Mouse (Mus musculus): Measurements from ENCODE around the gene Mob4.
"Not testable (repeated sequence)": the region's sequence is repeated elsewhere in the genome, so short reads cannot be mapped to it uniquely, and the experiment has no call there.

Gene Mob4

GRCm38 (mm10) chr1:55130943-55131401 lies at the start of gene Mob4:
TSS of gene Mob4 (plus strand) at chr1:55131231.
- peak; percentile 92 for DNase-seq (ENCODE audit: low spot score)

GRCm38 (mm10) chr1:55082106-55082505 lies 48.9 kb upstream of the Mob4 start:
- DNase-seq (ENCODE audit: low spot score): no peak

- DNase-seq (ENCODE audit: low spot score): no peak
These were observed 45.2 kb upstream of the Mob4 start for GRCm38 (mm10) chr1:55085781-55086366.

- DNase-seq (ENCODE audit: low spot score): peak; percentile 75
These were observed 44.1 kb upstream of the Mob4 start for GRCm38 (mm10) chr1:55086868-55087400.

GRCm38 (mm10) chr1:55087401-55087904 lies 43.6 kb upstream of the Mob4 start:
- no peak for DNase-seq (ENCODE audit: low spot score)

GRCm38 (mm10) chr1:55087932-55088610 lies 43.0 kb upstream of the Mob4 start, which contains the start of the genes Hspe1 and Hspd1:
TSS of gene Hspe1 (plus strand) at chr1:55088132.
TSS of gene Hspd1 (minus strand) at chr1:55088243.
- peak; percentile 99 for DNase-seq (ENCODE audit: low spot score)

GRCm38 (mm10) chr1:55088611-55089497 lies 42.2 kb upstream of the Mob4 start:
- DNase-seq (ENCODE audit: low spot score): no peak

GRCm38 (mm10) chr1:55089498-55090064 lies 41.5 kb upstream of the Mob4 start:
- no peak for DNase-seq (ENCODE audit: low spot score)

GRCm38 (mm10) chr1:55092056-55092455 lies 39.0 kb upstream of the Mob4 start:
- DNase-seq (ENCODE audit: low spot score): no peak

- no peak for DNase-seq (ENCODE audit: low spot score)
These were observed 38.6 kb upstream of the Mob4 start for GRCm38 (mm10) chr1:55092469-55092868.

GRCm38 (mm10) chr1:55106919-55107585 lies 24.0 kb upstream of the Mob4 start:
- DNase-seq (ENCODE audit: low spot score): no peak

GRCm38 (mm10) chr1:55107644-55108043 lies 23.4 kb upstream of the Mob4 start:
- no peak for DNase-seq (ENCODE audit: low spot score)

GRCm38 (mm10) chr1:55108473-55108872 lies 22.6 kb upstream of the Mob4 start:
- DNase-seq (ENCODE audit: low spot score): no peak

- no peak for DNase-seq (ENCODE audit: low spot score)
These were observed 21.8 kb upstream of the Mob4 start for GRCm38 (mm10) chr1:55109066-55109766.

- DNase-seq (ENCODE audit: low spot score): no peak
These were observed 8.0 kb upstream of the Mob4 start for GRCm38 (mm10) chr1:55123046-55123445.

GRCm38 (mm10) chr1:55123561-55123960 lies 7.5 kb upstream of the Mob4 start:
- DNase-seq (ENCODE audit: low spot score): no peak

- DNase-seq (ENCODE audit: low spot score): not testable (repeated sequence)
These were observed 6.9 kb upstream of the Mob4 start for GRCm38 (mm10) chr1:55124136-55124535.

- DNase-seq (ENCODE audit: low spot score): no peak
These were observed 1.3 kb upstream of the Mob4 start for GRCm38 (mm10) chr1:55129716-55130115.

GRCm38 (mm10) chr1:55130190-55130916 lies 678 bp upstream of the Mob4 start:
- no peak for DNase-seq (ENCODE audit: low spot score)
